Mouse (Mus musculus) large intestine, adult 2 months (tissue): ENCODE measurements around the gene Prg3. TPM values are rescaled to one million over a fixed set of nuclear protein-coding genes. Genes with fewer than 3 reads are reported as not detected.

Experiments used
- DNase-seq: peaks from one replicate; pipeline ENCODE4 v3.0.0-alpha.2; 2012; ENCODE audit warnings: low read depth, low spot score
- WGBS: fragments of 180-500 bp; shearing (Covaris S2); methylation state at CpG from one replicate; pipeline ENCODE4 v1.1.7; 2018; 5-methylcytosine and 5-hydroxymethylcytosine counted together
- polyA plus RNA-seq: library from polyadenylated mRNA; depleted of rRNA; stranded (reverse); fragments of >200 nt; gene quantifications from 2 replicates; pipeline ENCODE4 v1.2.3, GENCODE M21; 2012; rRNA removed

Gene Prg3
- polyA plus RNA-seq, 1 experiment = not detected

DNA sequence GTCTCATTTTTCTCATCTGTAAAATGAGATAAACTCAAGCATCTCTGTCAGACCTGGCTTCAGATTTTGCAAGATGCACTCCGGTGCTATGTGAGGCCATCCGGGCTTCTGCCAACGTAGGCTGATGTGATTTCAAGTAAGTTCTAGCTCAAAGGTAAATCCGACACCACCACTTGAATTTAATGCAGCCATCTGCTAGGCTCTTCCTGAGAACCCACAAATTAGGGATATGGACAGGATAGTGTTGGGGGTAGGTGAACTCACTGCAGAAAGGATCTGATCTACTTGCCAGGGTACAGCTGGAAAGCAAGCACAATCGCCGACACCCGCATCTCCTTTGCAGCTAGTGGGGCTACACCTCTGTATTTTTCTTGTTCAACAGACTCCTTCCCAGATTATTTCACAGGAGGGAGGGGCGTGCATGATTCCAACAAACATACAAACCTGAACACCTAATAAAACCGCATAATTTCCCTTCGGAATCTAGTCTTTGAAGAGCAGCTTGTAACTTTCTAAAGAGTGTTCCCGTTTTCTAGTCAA is 48.6 kb downstream of the Prg3 start:
- DNase-seq = no peak
- WGBS = 8% methylated on average over 11 of the region's 11 CpGs

DNA sequence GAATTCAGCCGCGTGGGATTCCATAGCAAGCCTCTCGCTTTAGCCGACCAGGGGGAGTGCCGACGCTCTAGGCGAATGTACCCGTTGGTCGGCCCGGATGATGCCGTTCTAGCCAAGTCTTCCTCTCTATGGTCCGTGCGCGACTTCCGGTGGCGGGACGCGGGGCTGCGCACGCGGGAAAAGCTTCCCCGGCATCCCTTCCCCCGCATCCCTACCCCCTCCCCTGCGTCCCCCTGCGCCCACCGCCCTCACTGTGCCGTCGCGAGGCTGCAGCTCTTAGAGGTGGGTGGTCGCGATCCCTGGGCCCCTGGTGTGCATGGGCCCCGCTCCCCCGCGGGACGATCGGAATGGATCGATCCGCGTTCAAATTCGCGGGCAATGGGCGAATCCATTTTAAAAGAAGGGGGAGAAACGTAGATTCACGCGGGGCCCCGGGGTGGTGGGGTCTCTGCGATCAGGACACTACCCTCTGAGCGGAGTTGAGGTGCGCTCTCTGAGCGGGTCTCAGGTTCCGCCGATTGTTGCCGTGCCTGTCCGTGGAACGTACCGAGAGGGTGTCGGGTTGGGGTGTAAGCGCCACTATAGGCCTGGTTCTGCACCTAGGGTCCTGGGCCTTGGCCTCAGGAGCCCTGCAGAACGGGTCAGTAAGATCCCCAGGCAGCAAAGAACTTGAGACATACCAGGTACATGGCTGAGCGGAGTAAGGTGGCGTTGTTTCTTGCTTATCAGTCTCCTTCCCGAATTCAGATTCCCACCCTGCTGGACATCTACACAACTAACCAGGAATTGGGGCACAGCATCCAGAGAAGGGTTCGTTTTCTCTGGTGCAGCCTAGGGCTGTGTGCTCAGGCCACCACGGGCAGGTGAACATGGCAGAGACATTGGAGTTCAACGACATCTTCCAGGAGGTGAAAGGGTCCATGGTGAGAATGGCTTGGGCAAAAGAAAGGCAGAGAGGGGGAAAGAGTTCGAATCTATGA is 49.3 kb downstream of the Prg3 start, which contains the start of the genes Ssrp1 and P2rx3:
Ssrp1 (plus strand) TSS at position 188 of the 980 bp plus-strand sequence.
P2rx3 (minus strand) TSS at position 416 of the 980 bp plus-strand sequence.
- no peak for DNase-seq
- under 1% methylated on average over 66 of the region's 66 CpGs for WGBS

DNA sequence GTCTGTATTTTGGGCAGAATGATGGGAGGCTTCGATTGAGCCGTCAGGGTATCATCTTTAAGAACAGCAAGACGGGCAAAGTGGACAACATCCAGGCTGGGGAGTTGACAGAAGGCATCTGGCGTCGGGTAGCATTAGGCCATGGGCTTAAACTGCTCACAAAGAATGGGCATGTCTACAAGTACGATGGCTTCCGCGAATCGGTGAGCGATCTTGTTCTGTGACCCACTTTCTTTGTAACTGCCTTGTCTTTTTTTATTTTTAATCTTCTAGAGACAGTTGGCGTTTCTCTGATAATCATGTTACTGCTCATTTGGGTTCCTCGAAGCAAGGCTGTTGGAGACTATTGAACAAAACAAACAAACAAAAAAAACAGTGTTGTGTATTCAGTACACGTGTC is 50.3 kb downstream of the Prg3 start:
- 80% methylated on average over 13 of the region's 13 CpGs for WGBS
- DNase-seq = no peak

Other genes with a start within 250 kb of the Prg3 start
- 0.29 and 0.37 TPM in 2 replicates for gene Gm19426, start 244.6 kb upstream of the Prg3 start, polyA plus RNA-seq
- gene Serping1, start 212.8 kb upstream of the Prg3 start, polyA plus RNA-seq = 146 and 183 TPM in 2 replicates
- gene Ube2l6, start 189.4 kb upstream of the Prg3 start, polyA plus RNA-seq = 59.1 and 85.6 TPM in 2 replicates
- gene Smtnl1, start 165.6 kb upstream of the Prg3 start, polyA plus RNA-seq = 0.14 TPM in 1 of 2 replicates, not detected in the other
- 40.7 and 41.7 TPM in 2 replicates for gene Timm10, start 161.2 kb upstream of the Prg3 start, polyA plus RNA-seq
- gene Slc43a1, start 149.4 kb upstream of the Prg3 start, polyA plus RNA-seq = 5.6 and 6.8 TPM in 2 replicates
- 1.7 and 2.1 TPM in 2 replicates for gene Rtn4rl2, start 101.5 kb upstream of the Prg3 start, polyA plus RNA-seq
- gene Slc43a3, start 51.6 kb upstream of the Prg3 start, polyA plus RNA-seq = 21.8 and 48.3 TPM in 2 replicates
- 0.81 and 1.3 TPM in 2 replicates for gene Prg2, start 7.8 kb upstream of the Prg3 start, polyA plus RNA-seq
- gene Ssrp1, start 49.0 kb downstream of the Prg3 start, polyA plus RNA-seq = 87.8 and 93.3 TPM in 2 replicates
- gene P2rx3, start 49.2 kb downstream of the Prg3 start, polyA plus RNA-seq = 0.24 and 0.53 TPM in 2 replicates
- 29.0 and 39.9 TPM in 2 replicates for gene Tnks1bp1, start 59.8 kb downstream of the Prg3 start, polyA plus RNA-seq
- gene Aplnr, start 148.0 kb downstream of the Prg3 start, polyA plus RNA-seq = 3.1 and 5.6 TPM in 2 replicates
- 1.5 and 2.2 TPM in 2 replicates for gene Lrrc55, start 209.0 kb downstream of the Prg3 start, polyA plus RNA-seq